Mouse (Mus musculus): ENCODE measurements around the gene Kiz.

Gene Kiz

DNA sequence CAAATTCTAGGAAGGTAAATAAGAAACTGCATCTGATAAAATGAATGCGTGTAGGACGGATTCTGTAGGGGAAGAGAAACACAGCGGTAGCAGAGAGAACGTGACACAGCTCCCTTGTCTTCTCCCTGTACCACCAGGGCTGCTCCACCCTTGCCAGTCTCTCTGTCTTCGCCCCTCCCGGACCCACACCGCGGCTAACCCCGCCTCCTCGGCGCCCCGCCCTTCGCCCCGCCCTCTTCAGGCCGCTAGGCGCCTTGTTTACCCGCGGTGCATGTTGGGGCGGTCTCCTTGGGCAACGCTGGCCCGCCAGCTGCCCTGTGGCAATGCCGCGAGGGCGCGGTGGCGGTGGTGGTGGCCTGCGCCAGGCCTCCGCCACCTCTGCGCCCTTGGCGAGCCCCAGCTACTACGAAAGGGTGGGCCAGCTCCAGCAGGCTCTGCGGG, at the start of gene Kiz:
Gene Kiz (plus strand): TSS at position 266 of the 441 bp plus-strand sequence.
- peak; percentile 92 for DNase-seq (ENCODE audit: low spot score in 2 of 2)

GRCm38 (mm10) chr2:146809706-146810256, 45.9 kb upstream of the Kiz start:
- DNase-seq (ENCODE audit: low spot score in 2 of 2), result no peak

DNA sequence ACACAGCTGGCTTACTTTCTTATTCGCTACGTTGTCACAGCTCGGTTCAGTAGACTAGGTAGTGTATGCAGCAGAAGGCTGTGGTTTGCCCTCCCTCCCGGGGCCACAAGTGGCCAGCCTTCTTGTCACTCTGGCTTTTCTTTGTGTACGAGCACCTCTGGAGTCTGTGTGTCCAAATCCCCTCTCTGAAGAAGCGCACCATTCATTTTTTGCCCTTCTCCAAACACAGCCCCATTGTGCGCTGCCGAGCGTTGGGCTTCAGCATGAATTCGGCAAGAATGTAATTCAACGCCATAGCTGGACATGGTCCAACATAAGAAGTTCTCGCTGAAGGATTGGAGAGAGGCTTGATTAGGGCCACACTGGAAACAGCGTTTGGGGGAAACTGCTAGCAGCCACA, 45.0 kb upstream of the Kiz start:
- peak; percentile 35 to 36 for DNase-seq (ENCODE audit: low spot score in 2 of 2)

DNA sequence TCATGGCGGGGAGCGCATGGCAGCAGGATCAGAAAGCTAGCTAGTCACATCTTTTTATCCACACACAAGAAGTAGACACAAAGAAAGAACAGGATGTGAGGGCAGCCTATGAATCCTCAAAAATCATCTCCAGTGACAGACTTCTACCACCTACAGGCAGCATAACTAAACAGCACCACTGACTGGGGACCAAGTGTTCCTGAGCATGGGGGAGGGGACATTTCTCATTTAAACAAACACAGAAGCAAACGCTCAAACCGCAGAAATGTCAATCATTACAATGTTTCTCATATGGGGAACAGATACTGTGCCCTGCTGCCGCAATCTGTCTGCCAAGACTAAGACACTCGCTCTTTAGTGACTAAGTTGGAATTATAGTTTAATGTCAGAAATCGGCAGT, 40.7 kb upstream of the Kiz start:
- no peak for DNase-seq (ENCODE audit: low spot score in 2 of 2)

DNA sequence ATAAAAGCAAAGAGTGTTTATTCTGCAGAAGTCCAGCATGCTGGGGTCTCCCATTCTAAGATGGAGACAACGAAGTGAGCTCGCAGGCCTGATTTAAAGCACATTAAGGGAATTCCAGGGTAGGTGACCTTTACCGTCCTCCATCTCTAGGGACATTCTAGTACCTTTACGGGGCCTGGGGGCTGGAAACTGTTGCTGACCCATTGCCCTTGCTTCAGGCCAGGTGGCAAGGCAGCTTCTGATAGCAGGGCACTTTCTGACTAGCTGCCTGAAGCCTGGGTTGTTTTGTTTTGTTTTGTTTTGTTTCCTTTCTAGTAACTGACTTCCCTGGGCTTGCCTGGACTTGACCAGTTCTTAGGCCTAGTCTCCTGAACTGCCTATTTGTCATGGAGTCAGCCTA, 36.6 kb upstream of the Kiz start:
- no peak for DNase-seq (ENCODE audit: low spot score in 2 of 2)

GRCm38 (mm10) chr2:146823483-146823951, 32.1 kb upstream of the Kiz start:
- no peak for DNase-seq (ENCODE audit: low spot score in 2 of 2)

- DNase-seq (ENCODE audit: low spot score in 2 of 2), result no peak
These were observed 31.6 kb upstream of the Kiz start for GRCm38 (mm10) chr2:146824043-146824442.

- DNase-seq (ENCODE audit: low spot score in 2 of 2), result no peak
These were observed 27.7 kb upstream of the Kiz start for GRCm38 (mm10) chr2:146828006-146828405.

DNA sequence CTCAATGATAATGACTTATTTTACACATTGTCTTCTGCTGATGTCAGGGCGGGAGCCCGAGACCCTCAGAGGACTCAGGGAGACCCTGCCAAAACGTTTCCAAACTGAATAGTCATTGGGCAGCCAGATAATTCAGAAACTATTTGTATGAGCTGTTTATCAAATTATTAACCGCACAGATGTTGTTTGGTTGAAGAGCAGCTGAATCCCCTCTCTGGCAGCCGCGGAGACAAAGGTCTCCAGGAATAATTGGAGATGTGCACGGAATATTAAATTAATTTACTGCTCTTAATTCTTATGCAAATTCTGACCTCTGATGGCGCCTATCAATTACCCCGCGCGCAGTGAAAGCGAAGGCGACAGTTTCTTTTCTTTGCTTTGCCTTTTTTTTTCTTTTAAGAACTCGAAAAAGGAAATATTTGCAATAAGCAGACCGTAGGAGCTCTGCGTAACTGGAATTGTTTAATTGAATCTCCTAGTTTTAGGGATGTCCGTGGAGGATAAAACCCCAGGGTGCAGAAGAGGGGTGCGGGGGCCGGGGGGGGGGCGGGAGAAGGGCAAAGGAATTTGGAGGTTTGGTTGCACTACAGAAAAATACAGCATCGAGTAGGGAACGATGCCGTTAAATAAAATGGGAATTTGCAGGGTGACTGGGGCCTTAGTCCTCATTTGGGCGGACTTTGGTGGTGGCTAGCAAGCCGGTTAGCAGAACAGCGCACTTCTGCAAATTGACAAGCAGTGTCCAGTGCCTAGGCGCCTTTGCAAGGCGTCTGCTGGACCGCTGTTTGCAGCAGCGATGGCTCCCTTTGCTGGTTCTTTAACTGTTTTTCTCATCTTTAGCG, 22.2 kb upstream of the Kiz start:
- no peak for DNase-seq (ENCODE audit: low spot score in 2 of 2)

DNA sequence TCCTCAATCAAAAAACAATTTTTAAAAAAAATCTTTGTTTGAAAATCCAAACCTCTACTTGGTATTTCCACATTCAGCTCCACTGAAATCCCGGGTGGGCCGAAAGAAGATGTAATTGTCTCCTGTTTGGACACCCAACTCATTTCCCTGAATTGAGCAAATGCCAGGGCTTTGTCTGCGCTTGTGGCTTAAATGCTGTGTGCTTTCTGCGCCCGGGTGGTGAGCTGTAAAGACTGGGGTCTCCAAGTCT, 21.7 kb upstream of the Kiz start:
- no peak for DNase-seq (ENCODE audit: low spot score in 2 of 2)

DNA sequence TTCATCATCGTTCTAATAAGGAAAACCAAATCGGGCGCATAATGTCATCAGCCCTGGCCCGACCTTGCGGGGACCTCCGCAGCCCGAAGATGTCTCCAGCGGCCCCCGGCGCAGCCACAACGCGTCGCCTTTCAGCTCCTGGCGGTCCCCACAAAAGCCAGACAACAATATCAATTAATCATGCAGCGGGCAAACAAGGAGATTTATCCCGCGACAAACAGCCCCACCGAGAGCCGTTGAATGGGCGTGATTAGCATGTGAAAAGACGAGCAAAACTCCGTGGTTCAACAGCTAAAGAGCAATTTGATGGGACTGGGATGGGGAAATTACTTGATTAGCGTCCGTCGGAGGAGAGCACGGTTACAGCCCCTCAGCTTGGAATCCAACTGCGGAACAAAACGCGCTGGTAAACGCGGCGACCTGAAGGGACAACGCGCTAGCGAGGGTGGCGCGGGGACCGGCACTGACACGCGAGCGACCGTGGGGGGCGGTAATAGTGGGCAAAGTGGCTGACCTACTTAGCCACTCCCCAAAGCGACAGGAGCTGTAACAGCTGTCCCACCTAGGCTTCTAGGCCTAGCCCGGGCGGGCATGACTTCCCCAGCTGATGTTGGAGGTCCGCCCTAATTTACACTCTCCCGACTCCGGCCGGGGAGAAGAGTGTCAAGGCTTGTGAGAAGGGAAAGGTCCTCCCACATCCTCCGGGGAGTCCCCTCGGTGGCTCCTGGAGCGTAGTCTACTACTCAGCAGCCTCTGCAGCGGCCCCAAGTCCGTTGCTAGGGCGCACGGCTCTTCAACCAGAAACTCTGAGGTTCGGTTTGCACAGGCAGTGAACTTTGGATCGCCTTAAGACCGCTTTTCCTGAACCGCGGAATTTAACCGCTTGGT, 21.1 kb upstream of the Kiz start:
- DNase-seq (ENCODE audit: low spot score in 2 of 2), result peak; percentile 36 to 37

DNA sequence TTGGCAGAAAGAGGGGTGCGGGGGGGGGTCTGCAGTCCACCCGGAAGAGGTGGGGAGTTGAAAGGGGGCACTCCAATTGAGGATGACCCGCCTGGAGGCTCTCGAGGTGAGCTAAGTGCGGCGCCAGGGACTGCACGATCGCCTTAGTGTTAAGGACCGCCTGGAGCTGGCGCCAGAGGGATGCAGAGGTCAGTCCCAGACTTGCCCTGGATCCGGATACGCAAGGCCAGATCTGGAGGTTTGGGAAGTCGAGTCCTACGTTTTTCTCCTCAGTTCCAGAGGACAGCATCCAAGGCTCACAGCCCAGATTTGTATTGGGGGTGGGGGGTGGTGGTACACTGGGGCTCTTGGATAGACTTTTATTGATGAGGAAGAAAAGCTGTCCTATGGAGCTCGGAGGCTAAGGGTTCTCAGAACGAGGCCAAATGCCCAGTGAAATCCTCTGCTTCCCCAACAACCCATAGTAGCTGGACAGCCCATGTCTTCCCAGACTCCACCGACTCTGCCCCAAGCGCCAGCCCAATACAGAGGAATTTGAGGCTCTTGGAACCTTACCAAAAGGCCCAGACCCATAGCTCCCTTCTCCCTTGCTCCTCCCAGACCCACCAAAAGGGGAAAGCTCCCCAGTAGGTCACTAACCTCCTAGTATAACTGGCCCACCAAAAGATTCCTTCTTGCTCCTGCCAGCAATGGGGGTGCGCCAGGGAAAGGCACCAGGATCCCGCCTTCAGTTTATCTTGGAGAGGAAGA, 20.2 kb upstream of the Kiz start:
- DNase-seq (ENCODE audit: low spot score in 2 of 2), result peak in 1 of 2 experiments; percentile 28

DNA sequence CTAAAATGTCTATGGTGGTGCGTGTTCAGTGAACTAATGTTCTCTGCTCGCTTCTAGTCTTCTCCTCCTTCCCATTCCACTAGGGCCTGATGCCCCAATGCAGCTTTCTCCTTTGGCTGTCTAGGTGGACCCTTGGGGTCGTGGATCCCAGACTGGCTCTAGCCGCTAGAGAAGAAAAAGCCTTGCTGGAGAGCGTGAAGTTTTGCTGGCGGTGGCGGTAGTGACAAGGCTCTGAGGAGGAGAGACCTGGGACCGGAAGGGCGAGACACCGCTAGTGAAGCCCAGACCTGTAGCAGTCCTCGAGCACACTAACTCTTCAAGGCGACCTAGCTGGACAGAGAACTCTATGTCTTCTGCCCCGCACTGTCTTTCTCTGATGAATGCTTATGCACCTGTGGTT, 19.4 kb upstream of the Kiz start:
- no peak for DNase-seq (ENCODE audit: low spot score in 2 of 2)

- peak; percentile 26 to 27 for DNase-seq (ENCODE audit: low spot score in 2 of 2)
These were observed 18.7 kb upstream of the Kiz start for GRCm38 (mm10) chr2:146836871-146837550.

DNA sequence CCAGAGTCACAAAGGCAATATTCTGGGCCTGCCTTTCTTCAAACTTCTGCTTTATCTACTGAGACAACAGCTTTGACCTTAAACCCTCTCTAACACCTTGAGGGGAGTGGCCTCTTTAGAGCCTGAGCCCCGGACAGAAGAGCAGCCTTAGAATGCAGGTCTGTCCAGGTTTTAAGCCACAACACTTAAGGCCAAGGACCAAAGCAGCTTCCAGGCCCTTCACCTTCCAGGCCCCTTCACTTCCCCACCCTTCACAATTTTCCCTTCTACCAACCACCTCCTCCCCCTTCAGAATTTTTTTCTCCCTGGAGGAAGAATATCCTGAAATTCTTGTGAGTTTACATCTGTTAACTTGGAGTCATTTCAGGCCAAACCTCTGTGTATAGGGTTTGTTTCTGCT, 18.0 kb upstream of the Kiz start:
- no peak for DNase-seq (ENCODE audit: low spot score in 2 of 2)

GRCm38 (mm10) chr2:146838596-146839302, 16.9 kb upstream of the Kiz start:
- DNase-seq (ENCODE audit: low spot score in 2 of 2), result no peak

GRCm38 (mm10) chr2:146839303-146840030, 16.2 kb upstream of the Kiz start:
- peak in 1 of 2 experiments; percentile 24 for DNase-seq (ENCODE audit: low spot score in 2 of 2)

- DNase-seq (ENCODE audit: low spot score in 2 of 2), result no peak
These were observed 7.8 kb upstream of the Kiz start for GRCm38 (mm10) chr2:146847863-146848262.

DNA sequence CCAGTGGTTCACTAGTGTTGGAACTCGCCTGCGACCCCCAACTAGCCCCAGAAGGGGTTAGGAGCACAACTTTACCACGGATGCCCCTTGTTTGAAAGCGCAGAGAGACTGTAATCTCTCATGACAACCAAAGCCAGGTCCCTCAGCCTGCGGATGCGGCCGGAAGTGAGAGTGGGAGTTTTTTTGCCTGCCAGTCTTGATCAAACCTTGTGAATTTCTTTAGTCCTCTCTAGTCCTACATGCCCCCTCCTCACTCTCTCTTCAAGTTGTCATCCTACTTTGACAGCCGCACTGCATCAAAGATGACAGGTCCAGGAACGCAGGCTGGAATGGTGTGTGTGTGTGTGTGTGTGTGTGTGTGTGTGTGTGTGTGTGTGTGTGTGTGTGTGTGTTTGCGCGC, 456 bp downstream of the Kiz start:
- DNase-seq (ENCODE audit: low spot score in 2 of 2), result peak; percentile 28 to 37

DNA sequence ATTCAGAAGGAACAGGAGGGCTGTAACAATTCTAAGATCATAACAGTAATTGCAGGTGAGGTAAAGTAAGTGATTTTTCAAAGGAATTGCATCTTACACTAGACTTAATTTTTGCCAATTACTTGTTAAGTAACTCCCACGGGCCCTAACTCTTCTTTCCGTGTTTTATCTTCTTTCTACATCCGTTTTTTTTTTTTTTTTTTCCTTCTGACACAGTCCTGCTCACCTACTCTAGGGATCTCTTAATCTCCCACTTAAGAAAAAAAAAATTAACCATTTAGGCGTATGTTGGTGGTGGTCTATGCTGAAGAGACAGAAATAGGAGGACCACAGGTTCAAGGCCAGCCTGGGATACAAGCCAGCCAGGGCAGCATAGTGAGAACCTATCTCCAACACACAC, 1.2 kb downstream of the Kiz start:
- no peak for DNase-seq (ENCODE audit: low spot score in 2 of 2)
